Mouse (Mus musculus): ENCODE results near the gene Arhgap1. TPM values are rescaled to one million over a fixed set of nuclear protein-coding genes. Genes with fewer than 3 reads are reported as not detected.

Gene Arhgap1
- total RNA-seq, 2 experiments from 2014 or later: 7.6 to 9.7 TPM

- DNase-seq: no peak
Measured at GRCm38 (mm10) chr2:91696225-91696590, 46.5 kb downstream of the Arhgap1 start.

GRCm38 (mm10) chr2:91699225-91699624, 49.6 kb downstream of the Arhgap1 start:
- DNase-seq: no peak

- no peak for DNase-seq
Measured at GRCm38 (mm10) chr2:91701366-91701765, 51.7 kb downstream of the Arhgap1 start.

- DNase-seq: no peak
Measured at GRCm38 (mm10) chr2:91705736-91706135, 56.1 kb downstream of the Arhgap1 start.

- no peak for DNase-seq
Measured at GRCm38 (mm10) chr2:91706456-91706855, 56.8 kb downstream of the Arhgap1 start.

- DNase-seq: no peak
Measured at GRCm38 (mm10) chr2:91708361-91708760, 58.7 kb downstream of the Arhgap1 start.

GRCm38 (mm10) chr2:91710272-91711234, 60.9 kb downstream of the Arhgap1 start, which contains the start of the genes Atg13 and Harbi1:
Atg13 (minus strand) TSS chr2:91710576.
Harbi1 (plus strand) TSS chr2:91710852.
- DNase-seq: peak; percentile 92

GRCm38 (mm10) chr2:91711256-91711925, 61.7 kb downstream of the Arhgap1 start:
- DNase-seq: no peak

- no peak for DNase-seq
Measured at GRCm38 (mm10) chr2:91714921-91715320, 65.3 kb downstream of the Arhgap1 start.

- DNase-seq: no peak
Measured at GRCm38 (mm10) chr2:91718276-91718675, 68.6 kb downstream of the Arhgap1 start.

Other genes with a start within 250 kb of the Arhgap1 start
- 10 to 100 TPM; 12.6 to 13.6 TPM for gene 1110051M20Rik, start 205.2 kb upstream of the Arhgap1 start, total RNA-seq (2021)
- gene Lrp4, start 192.3 kb upstream of the Arhgap1 start, total RNA-seq (2021): 10 to 100 TPM in 1 of 2 experiments, 1 to 10 TPM in 1; 8.9 to 12.1 TPM
- 10 to 100 TPM; 27.0 TPM for gene Ckap5, start 123.1 kb upstream of the Arhgap1 start, total RNA-seq (2021)
- gene F2, start 13.4 kb upstream of the Arhgap1 start, total RNA-seq (2021): under 1 TPM in 1 of 2 experiments, not detected in 1; 0.26 TPM
- gene Zfp408, start 69 bp upstream of the Arhgap1 start, total RNA-seq (2021): 1 to 10 TPM; 2.2 to 3.7 TPM
- 10 to 100 TPM; 23.4 to 24.4 TPM for gene Atg13, start 60.7 kb downstream of the Arhgap1 start, total RNA-seq (2021)
- gene Harbi1, start 61.0 kb downstream of the Arhgap1 start, total RNA-seq (2021): 1 to 10 TPM; 3.4 TPM
- gene Ambra1, start 80.3 kb downstream of the Arhgap1 start, total RNA-seq (2021): 10 to 100 TPM; 12.6 to 13.0 TPM

All from gastrocnemius, postnatal 25 days (tissue).